Mouse (Mus musculus): ENCODE results near the gene Sypl2. TPM values are rescaled to one million over a fixed set of nuclear protein-coding genes. Genes with fewer than 3 reads are reported as not detected.
"Not testable (repeated sequence)": the region's sequence is repeated elsewhere in the genome, so short reads cannot be mapped to it uniquely, and the experiment has no call there.

Sypl2 gene
- polyA plus RNA-seq, 1 experiment, result not detected

- Histone ChIP-seq H3K4me1 (ENCODE audit: control insufficient read depth, insufficient read depth, low read length) (no peaks in the 10 kb centered on the region), H3K4me3 (ENCODE audit: low read depth, low read length) (no peak overlapping the region), H3K27me3 (ENCODE audit: control insufficient read depth, insufficient read depth, low read length, poor library complexity, severe bottlenecking) (no peaks in the 10 kb centered on the region), H3K36me3 (ENCODE audit: control insufficient read depth, insufficient read depth, low read length, poor library complexity, severe bottlenecking) (no peaks in the 10 kb centered on the region), H3K9me3 (replicated peaks; ENCODE audit: control insufficient read depth, insufficient read depth, low read length, poor library complexity, severe bottlenecking) (no peaks in the 10 kb centered on the region; the same call in 1 of the 2 replicates), H3K27ac (ENCODE audit: insufficient read depth, low read length) (no peak overlapping the region), H3K9ac (ENCODE audit: low read depth, poor library complexity, severe bottlenecking) (no peak overlapping the region)
- no peak for TF ChIP-seq CTCF (IDR thresholded peaks at IDR 0.05; ENCODE audit: low read depth, low read length)
- TF ChIP-seq POLR2A (IDR thresholded peaks at IDR 0.05; ENCODE audit: insufficient read depth, low read length), result no peak
- no peak for TF ChIP-seq EP300 (IDR thresholded peaks at IDR 0.05; ENCODE audit: insufficient read depth, low read depth, low read length)
These were observed 14.9 kb upstream of the Sypl2 start for GRCm38 (mm10) chr3:108241243-108241839.

- H3K4me1 ChIP-seq (ENCODE audit: control insufficient read depth, insufficient read depth, low read length); H3K9ac ChIP-seq (ENCODE audit: low read depth, poor library complexity, severe bottlenecking); H3K9me3 ChIP-seq (replicated peaks; ENCODE audit: control insufficient read depth, insufficient read depth, low read length, poor library complexity, severe bottlenecking); H3K4me3 ChIP-seq (ENCODE audit: low read depth, low read length); H3K27ac ChIP-seq (ENCODE audit: insufficient read depth, low read length); H3K36me3 ChIP-seq (ENCODE audit: control insufficient read depth, insufficient read depth, low read length, poor library complexity, severe bottlenecking); H3K27me3 ChIP-seq (ENCODE audit: control insufficient read depth, insufficient read depth, low read length, poor library complexity, severe bottlenecking): not testable (repeated sequence)
- TF ChIP-seq CTCF (IDR thresholded peaks at IDR 0.05; ENCODE audit: low read depth, low read length), result peak; percentile 16
These were observed 11.1 kb upstream of the Sypl2 start for GRCm38 (mm10) chr3:108237474-108238102.

- Histone ChIP-seq H3K4me3 (ENCODE audit: low read depth, low read length) (no peak overlapping the region), H3K4me1 (ENCODE audit: control insufficient read depth, insufficient read depth, low read length) (no peaks in the 10 kb centered on the region), H3K27ac (ENCODE audit: insufficient read depth, low read length) (no peak overlapping the region), H3K9ac (ENCODE audit: low read depth, poor library complexity, severe bottlenecking) (no peak overlapping the region), H3K27me3 (ENCODE audit: control insufficient read depth, insufficient read depth, low read length, poor library complexity, severe bottlenecking) (no peaks in the 10 kb centered on the region; the same call in 1 of the 2 replicates), H3K9me3 (replicated peaks; ENCODE audit: control insufficient read depth, insufficient read depth, low read length, poor library complexity, severe bottlenecking) (no peaks in the 10 kb centered on the region), H3K36me3 (ENCODE audit: control insufficient read depth, insufficient read depth, low read length, poor library complexity, severe bottlenecking) (no peaks in the 10 kb centered on the region)
- TF ChIP-seq EP300 (IDR thresholded peaks at IDR 0.05; ENCODE audit: insufficient read depth, low read depth, low read length) (no peak), CTCF (IDR thresholded peaks at IDR 0.05; ENCODE audit: low read depth, low read length) (no peak), POLR2A (IDR thresholded peaks at IDR 0.05; ENCODE audit: insufficient read depth, low read length) (no peak)
These were observed 5.2 kb upstream of the Sypl2 start for GRCm38 (mm10) chr3:108231646-108232045.

- H3K9me3 ChIP-seq (replicated peaks; ENCODE audit: control insufficient read depth, insufficient read depth, low read length, poor library complexity, severe bottlenecking), result no peaks in the 10 kb centered on the region
- no peak overlapping the region for H3K27ac ChIP-seq (ENCODE audit: insufficient read depth, low read length)
- peaks cover 9% of the 10 kb centered on the region for H3K27me3 ChIP-seq (ENCODE audit: control insufficient read depth, insufficient read depth, low read length, poor library complexity, severe bottlenecking)
- H3K4me1 ChIP-seq (ENCODE audit: control insufficient read depth, insufficient read depth, low read length), result no peaks in the 10 kb centered on the region
- H3K4me3 ChIP-seq (ENCODE audit: low read depth, low read length), result no peak overlapping the region
- no peaks in the 10 kb centered on the region for H3K36me3 ChIP-seq (ENCODE audit: control insufficient read depth, insufficient read depth, low read length, poor library complexity, severe bottlenecking)
- TF ChIP-seq CTCF (IDR thresholded peaks at IDR 0.05; ENCODE audit: low read depth, low read length) (no peak), POLR2A (IDR thresholded peaks at IDR 0.05; ENCODE audit: insufficient read depth, low read length) (no peak), EP300 (IDR thresholded peaks at IDR 0.05; ENCODE audit: insufficient read depth, low read depth, low read length) (no peak)
- H3K9ac ChIP-seq (ENCODE audit: low read depth, poor library complexity, severe bottlenecking), result no peak overlapping the region
These were observed 1.1 kb upstream of the Sypl2 start for GRCm38 (mm10) chr3:108227521-108227920.

- Histone ChIP-seq H3K36me3 (ENCODE audit: control insufficient read depth, insufficient read depth, low read length, poor library complexity, severe bottlenecking) (no peaks in the 10 kb centered on the region), H3K27ac (ENCODE audit: insufficient read depth, low read length) (no peak overlapping the region), H3K9me3 (replicated peaks; ENCODE audit: control insufficient read depth, insufficient read depth, low read length, poor library complexity, severe bottlenecking) (no peaks in the 10 kb centered on the region), H3K27me3 (ENCODE audit: control insufficient read depth, insufficient read depth, low read length, poor library complexity, severe bottlenecking) (peaks cover 9% of the 10 kb centered on the region), H3K4me3 (ENCODE audit: low read depth, low read length) (peak overlapping the region; percentile 74), H3K4me1 (ENCODE audit: control insufficient read depth, insufficient read depth, low read length) (no peaks in the 10 kb centered on the region), H3K9ac (ENCODE audit: low read depth, poor library complexity, severe bottlenecking) (peak overlapping the region; percentile 57)
- no peak for TF ChIP-seq POLR2A (IDR thresholded peaks at IDR 0.05; ENCODE audit: insufficient read depth, low read length)
- no peak for TF ChIP-seq EP300 (IDR thresholded peaks at IDR 0.05; ENCODE audit: insufficient read depth, low read depth, low read length)
- no peak for TF ChIP-seq CTCF (IDR thresholded peaks at IDR 0.05; ENCODE audit: low read depth, low read length)
These were observed 514 bp downstream of the Sypl2 start for GRCm38 (mm10) chr3:108225711-108226557.

- Histone ChIP-seq H3K9ac (ENCODE audit: low read depth, poor library complexity, severe bottlenecking) (no peak overlapping the region), H3K27me3 (ENCODE audit: control insufficient read depth, insufficient read depth, low read length, poor library complexity, severe bottlenecking) (peaks cover 5% of the 10 kb centered on the region; the same call in 1 of the 2 replicates)
These were observed 5.8 kb downstream of the Sypl2 start for GRCm38 (mm10) chr3:108220661-108221060.

More at GRCm38 (mm10) chr3:108220661-108221060, 5.8 kb downstream of the Sypl2 start:
- Histone ChIP-seq H3K27ac (ENCODE audit: insufficient read depth, low read length) (no peak overlapping the region), H3K4me3 (ENCODE audit: low read depth, low read length) (no peak overlapping the region), H3K9me3 (replicated peaks; ENCODE audit: control insufficient read depth, insufficient read depth, low read length, poor library complexity, severe bottlenecking) (no peaks in the 10 kb centered on the region), H3K4me1 (ENCODE audit: control insufficient read depth, insufficient read depth, low read length) (no peaks in the 10 kb centered on the region), H3K36me3 (ENCODE audit: control insufficient read depth, insufficient read depth, low read length, poor library complexity, severe bottlenecking) (no peaks in the 10 kb centered on the region)
- TF ChIP-seq EP300 (IDR thresholded peaks at IDR 0.05; ENCODE audit: insufficient read depth, low read depth, low read length), result no peak
- no peak for TF ChIP-seq CTCF (IDR thresholded peaks at IDR 0.05; ENCODE audit: low read depth, low read length)
- no peak for TF ChIP-seq POLR2A (IDR thresholded peaks at IDR 0.05; ENCODE audit: insufficient read depth, low read length)
